Mouse (Mus musculus) embryo, embryonic 9.5 days (tissue): Measurements from ENCODE around the gene Isx.

ENCODE experiments used
- DNase-seq: peaks from one replicate; pipeline ENCODE4 v3.0.0-alpha.2; 2017; ENCODE audit errors: extremely low spot score

The Isx gene

GRCm38 (mm10) chr8:74872940-74873339 is at the start of gene Isx:
Isx (plus strand) TSS chr8:74873173.
- no peak for DNase-seq

DNA sequence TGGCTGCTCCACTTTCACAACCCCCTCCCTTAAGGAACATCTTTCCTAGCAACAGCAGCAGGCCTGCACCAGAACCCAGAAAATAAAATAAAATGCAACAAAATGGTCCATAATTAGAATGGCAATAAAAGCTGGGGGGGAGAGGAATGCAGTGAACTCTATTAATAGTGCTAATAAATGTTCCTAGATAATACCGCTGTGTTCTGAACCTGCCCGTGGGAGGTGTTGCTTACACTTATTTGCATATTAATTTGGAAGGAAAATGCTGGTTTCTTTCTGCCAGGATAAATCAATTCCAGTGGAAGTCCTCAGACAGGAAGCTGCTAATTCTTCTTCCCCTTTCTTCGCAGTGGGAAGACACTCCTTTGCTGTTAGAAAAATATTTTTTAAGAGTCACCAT is 45.3 kb upstream of the Isx start:
- no peak for DNase-seq

- no peak for DNase-seq
Observed at GRCm38 (mm10) chr8:74831322-74831721, 41.7 kb upstream of the Isx start.

- DNase-seq = no peak
Observed at GRCm38 (mm10) chr8:74834246-74834645, 38.7 kb upstream of the Isx start.

GRCm38 (mm10) chr8:74847376-74848048 is 25.5 kb upstream of the Isx start:
- peak; percentile 26 for DNase-seq

GRCm38 (mm10) chr8:74848707-74849106 is 24.3 kb upstream of the Isx start:
- DNase-seq = no peak

GRCm38 (mm10) chr8:74850971-74851370 is 22.0 kb upstream of the Isx start:
- no peak for DNase-seq

GRCm38 (mm10) chr8:74851837-74852236 is 21.1 kb upstream of the Isx start:
- peak; percentile 51 for DNase-seq

DNA sequence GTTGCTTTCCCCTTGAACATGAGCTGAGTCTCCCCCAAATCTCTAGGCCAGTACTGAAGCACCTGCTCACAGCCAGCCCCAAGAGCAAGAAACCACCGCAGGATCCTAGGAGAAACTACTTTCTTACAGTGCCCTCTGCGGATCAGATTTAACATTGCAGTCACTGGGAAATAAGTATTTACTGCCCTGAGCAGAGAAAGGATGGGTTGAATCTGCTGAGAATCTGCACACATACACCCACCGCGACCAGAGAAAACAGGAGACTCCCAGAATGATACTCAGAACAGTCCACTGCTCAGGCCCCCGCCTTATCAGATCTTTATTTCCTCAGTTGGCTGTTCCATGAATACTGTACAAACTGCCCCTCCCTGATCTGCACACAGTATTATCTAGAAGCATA is 19.5 kb upstream of the Isx start:
- peak; percentile 22 for DNase-seq

- no peak for DNase-seq
Observed at GRCm38 (mm10) chr8:74854786-74855185, 18.2 kb upstream of the Isx start.

DNA sequence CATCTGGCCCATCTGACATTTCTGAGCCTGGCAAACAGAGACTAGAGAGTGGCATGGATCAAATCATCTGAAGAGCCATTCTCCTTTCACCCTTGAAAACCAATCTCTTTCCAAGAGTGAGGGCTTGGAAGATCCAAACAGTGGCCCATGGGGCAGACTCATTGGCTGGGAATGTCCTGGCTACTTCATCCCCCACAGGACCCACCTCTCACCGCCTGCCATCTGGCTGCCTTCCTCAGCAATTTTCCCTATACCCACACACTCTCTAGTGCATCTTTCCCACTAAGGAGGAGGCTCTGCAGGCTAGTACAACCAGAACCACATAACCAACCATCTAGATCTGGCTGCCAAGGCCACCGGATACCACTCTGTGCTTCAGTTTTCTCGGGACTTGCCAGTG is 17.6 kb upstream of the Isx start:
- DNase-seq = no peak

DNA sequence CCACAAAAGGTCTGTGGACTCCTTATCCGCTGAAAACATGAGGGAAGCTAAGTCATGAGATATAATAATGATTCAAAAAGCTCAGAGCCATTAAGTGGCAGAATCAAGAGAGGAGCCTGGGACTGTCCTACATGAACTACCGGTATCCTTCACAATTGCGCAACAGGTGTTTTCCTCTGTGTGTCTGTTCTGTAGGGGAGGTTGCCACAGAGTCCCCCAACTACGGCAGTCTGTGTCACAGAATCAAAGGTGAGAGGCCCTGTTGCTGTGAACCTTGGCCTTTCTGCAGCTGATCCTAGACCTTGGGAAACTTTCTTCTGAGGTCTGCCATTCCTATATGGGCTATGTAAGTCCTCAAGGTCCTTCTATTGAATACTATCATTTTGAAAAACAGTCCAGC is 13.7 kb upstream of the Isx start:
- DNase-seq = no peak

DNA sequence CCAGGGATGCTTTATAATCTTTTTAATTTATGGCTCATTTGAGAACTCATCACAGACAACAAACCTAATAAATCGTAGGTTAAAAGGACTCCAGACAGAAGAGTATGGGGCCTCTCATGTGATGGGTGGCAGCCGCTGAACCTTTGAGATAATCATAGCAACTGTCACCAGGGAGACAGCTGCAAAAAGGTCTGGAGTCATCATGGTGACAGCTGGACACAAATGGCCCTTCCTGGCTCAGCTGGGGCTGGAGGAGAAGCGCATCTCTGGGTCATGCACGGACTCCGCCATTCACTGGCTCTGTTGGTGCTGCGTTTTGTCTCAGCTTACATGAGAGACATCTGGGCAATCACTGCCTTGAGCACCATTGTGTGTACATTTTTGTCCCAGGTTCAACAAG is 12.5 kb upstream of the Isx start:
- DNase-seq = no peak

DNA sequence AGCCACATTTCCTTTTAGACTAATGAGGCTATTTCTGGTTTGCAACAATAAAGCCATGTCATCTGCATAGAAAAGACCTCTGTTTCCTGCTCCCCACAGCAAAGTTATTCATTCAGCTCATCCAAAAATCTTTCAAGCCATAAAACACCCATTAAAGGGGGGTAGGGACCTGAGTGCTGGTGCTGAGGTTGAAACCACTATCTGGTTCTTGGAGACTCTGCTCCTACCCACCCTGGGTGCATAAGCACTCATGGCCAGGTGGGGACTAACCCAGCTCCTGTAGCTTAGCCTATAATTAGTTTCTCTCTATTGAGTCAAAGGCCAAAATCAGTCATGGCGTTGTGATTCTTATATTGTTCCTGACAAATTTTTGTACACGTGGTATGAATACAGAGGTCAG is 10.4 kb upstream of the Isx start:
- no peak for DNase-seq

DNA sequence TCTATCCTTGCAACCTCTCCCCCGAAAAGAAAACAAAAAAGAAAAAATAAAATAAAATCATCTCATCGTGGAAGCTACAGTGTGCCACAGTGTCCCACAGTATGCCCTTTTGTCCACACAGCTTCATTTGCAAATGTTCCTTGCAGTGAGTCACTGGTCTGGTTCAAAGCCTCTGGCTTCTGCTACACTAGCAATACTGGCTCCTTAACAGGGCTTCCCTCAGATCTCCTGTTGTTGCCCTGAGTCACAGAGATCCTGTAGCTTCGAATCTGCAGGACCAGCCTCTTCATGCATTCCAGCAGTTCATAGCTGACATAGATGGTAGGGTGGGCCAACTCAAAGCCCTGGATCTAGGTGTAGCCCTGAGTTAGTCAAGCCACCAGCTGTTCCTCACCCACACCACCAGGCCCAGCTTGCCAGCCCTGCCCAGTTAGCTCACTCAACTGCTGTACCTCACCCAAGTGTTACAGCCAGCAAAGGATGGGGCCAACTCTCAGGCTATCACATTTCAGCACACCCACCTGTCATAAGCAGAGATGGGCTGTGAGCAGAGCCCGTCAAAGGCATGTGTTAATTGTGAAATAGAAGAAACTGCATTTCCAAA is 2.5 kb upstream of the Isx start:
- no peak for DNase-seq

DNA sequence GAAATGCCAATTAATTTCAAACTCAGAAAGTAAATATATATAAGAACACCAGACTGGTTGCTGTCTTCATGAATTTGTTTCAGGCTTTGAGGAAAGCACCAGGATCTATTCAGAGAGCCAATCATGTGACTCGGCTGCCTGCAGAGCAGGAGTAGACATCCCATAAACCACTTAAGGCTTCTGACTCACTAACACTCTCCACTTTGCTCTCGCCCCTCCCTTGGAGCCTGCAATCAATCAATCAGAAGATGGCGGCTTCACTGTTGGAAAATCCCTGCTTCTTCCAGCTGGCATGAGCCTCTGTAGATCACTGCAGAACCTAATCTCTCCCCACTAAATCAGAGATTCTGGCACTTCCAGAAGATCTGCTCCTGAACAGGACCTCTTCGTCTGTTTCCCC is 1.3 kb upstream of the Isx start:
- DNase-seq = no peak

- DNase-seq = no peak
Observed at GRCm38 (mm10) chr8:74872151-74872823, 686 bp upstream of the Isx start.

GRCm38 (mm10) chr8:74874565-74874964 is 1.6 kb downstream of the Isx start:
- DNase-seq = no peak

- no peak for DNase-seq
Observed at GRCm38 (mm10) chr8:74878637-74879036, 5.7 kb downstream of the Isx start.

DNA sequence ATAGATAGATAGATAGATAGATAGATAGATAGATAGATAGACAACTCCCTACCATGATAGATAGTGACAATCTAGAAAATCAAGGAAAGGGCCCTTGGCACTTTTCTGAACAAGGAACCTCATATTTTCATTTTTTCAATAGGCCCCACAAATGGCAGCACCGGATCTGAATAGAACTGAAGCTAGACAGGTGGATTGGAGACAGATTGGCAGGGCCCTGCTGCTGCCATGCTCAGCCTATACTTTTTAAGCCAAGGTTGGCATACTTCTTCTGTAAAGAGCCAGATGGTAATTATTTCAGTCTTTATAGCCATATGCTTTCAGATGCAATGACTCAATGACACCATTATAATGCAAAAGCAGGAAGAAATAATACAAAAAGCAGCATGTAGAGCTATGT is 15.8 kb downstream of the Isx start:
- DNase-seq = no peak

GRCm38 (mm10) chr8:74891030-74891429 is 18.1 kb downstream of the Isx start:
- no peak for DNase-seq

GRCm38 (mm10) chr8:74896302-74896701 is 23.3 kb downstream of the Isx start:
- DNase-seq = no peak

DNA sequence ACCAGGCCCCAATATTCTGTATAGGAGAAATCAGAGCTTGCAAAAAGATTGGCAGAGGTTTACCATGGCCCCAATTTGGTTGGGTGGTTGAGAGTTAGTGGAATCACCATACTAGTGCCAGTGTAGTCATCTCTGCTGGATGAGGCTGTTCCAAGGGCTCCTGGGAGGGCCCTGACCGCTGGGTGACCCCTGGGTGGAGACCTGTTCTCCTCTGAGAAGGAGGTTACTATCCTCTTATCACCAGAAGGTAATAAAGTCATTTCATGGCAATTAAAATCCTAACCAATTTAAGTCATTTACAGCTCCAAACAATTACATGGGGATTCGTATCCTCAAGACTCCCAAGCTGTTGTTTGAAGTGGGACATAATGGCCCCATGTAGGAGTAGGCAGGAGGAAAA is 24.3 kb downstream of the Isx start:
- DNase-seq = no peak
